Mouse (Mus musculus): ENCODE measurements around the gene Stk31. TPM values are rescaled to one million over a fixed set of nuclear protein-coding genes. Genes with fewer than 3 reads are reported as not detected.

The Stk31 gene
- total RNA-seq, 2 experiments from 2014 or later: 1.0 to 2.0 TPM

Other genes starting within 250 kb of the Stk31 start
- gene Igf2bp3, start 180.6 kb upstream of the Stk31 start, total RNA-seq (2021): under 1 TPM in 1 of 2 experiments, not detected in 1; 0.07 TPM
- 10 to 100 TPM; 51.1 to 86.5 TPM for gene Tra2a, start 131.6 kb upstream of the Stk31 start, total RNA-seq (2021)
- 10 to 100 TPM in 1 of 2 experiments, 1 to 10 TPM in 1; 9.3 to 10.3 TPM for gene Ccdc126, start 76.3 kb upstream of the Stk31 start, total RNA-seq (2021)
- gene Fam221a, start 27.9 kb upstream of the Stk31 start, total RNA-seq (2021): under 1 TPM; 0.52 to 0.94 TPM